Mouse (Mus musculus) cortical plate, adult 2 months (tissue): Measurements from ENCODE around the gene Cd86.

Source experiments
- CTCF ChIP-seq: fragments of 200-500 bp; IDR thresholded peaks from 2 replicates; pipeline ENCODE4 v1.5.1; 2011; ENCODE audit warnings: mild to moderate bottlenecking, control low read depth, low read length; ENCODE audit not compliant: insufficient read depth; ENCODE audit errors: extremely low read depth
- POLR2A ChIP-seq: fragments of 200-500 bp; IDR thresholded peaks from 2 replicates; pipeline ENCODE4 v1.6.1; 2011; ENCODE audit warnings: mild to moderate bottlenecking, low read length, control low read depth; ENCODE audit not compliant: insufficient read depth; ENCODE audit errors: extremely low read depth

DNA sequence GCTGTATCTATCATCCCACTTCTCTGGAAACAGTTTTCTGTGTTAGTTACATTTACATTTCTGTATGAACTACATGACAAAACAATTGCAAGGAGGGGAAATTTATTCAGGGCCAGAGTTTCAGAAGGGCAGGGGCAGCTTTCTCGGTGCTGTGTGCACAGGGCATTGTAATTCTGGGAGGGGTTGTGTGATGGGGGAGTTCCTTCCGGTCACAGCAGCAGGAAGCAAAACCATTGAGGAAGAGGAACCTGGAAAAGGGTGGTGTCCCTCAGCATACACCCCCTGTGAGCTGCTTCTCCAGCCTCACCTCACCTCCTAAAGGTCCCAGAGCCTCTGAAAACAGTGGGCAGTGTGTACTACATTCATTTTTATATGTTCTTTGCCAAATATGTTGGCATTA is 9.4 kb upstream of the Cd86 start:
- TF ChIP-seq CTCF (no peak), POLR2A (no peak)
